Mouse (Mus musculus): ENCODE results near the gene Zfp219. TPM values are rescaled to one million over a fixed set of nuclear protein-coding genes. Genes with fewer than 3 reads are reported as not detected.

Gene Zfp219
- polyA plus RNA-seq, 1 experiment from 2014 or later: 101 TPM

- ATAC-seq (ENCODE audit: low FRiP score): no peak
- H3K27me3 ChIP-seq: no peaks in the 10 kb centered on the region
- no peak overlapping the region for H3K4me2 ChIP-seq
- H3K27ac ChIP-seq: no peak overlapping the region
- H3K36me3 ChIP-seq (replicated peaks): no peaks in the 10 kb centered on the region
- 91% methylated on average over 4 of the region's 4 CpGs for WGBS
- H3K9ac ChIP-seq: no peak overlapping the region
- no peak overlapping the region for H3K4me3 ChIP-seq (replicated peaks)
- no peaks in the 10 kb centered on the region for H3K9me3 ChIP-seq
- peaks cover 21% of the 10 kb centered on the region for H3K4me1 ChIP-seq
Observed at GRCm38 (mm10) chr14:52026342-52026741, 5.8 kb upstream of the Zfp219 start.

GRCm38 (mm10) chr14:52024133-52024532 lies 3.6 kb upstream of the Zfp219 start:
- no peak for ATAC-seq (ENCODE audit: low FRiP score)
- H3K4me3 ChIP-seq (replicated peaks): no peak overlapping the region
- H3K9me3 ChIP-seq: no peaks in the 10 kb centered on the region
- H3K4me1 ChIP-seq: peaks cover 31% of the 10 kb centered on the region
- H3K27ac ChIP-seq: no peak overlapping the region
- no peaks in the 10 kb centered on the region for H3K36me3 ChIP-seq (replicated peaks)
- no peak overlapping the region for H3K4me2 ChIP-seq
- WGBS: 89% methylated on average over 2 of the region's 2 CpGs
- H3K9ac ChIP-seq: no peak overlapping the region
- no peaks in the 10 kb centered on the region for H3K27me3 ChIP-seq

GRCm38 (mm10) chr14:52022709-52023459 lies 2.4 kb upstream of the Zfp219 start:
- 3% methylated on average over 23 of the region's 23 CpGs for WGBS
- Histone ChIP-seq H3K9me3 (no peaks in the 10 kb centered on the region), H3K9ac (peak overlapping the region; percentile 5), H3K4me1 (peaks cover 43% of the 10 kb centered on the region), H3K4me2 (peak overlapping the region; percentile 47), H3K4me3 (replicated peaks) (peak overlapping the region; percentile 17), H3K27me3 (no peaks in the 10 kb centered on the region), H3K36me3 (replicated peaks) (no peaks in the 10 kb centered on the region), H3K27ac (peak overlapping the region; percentile 72)
- ATAC-seq (ENCODE audit: low FRiP score): no peak

- peak overlapping the region; percentile 72; the same call in 1 of the 2 replicates for H3K27ac ChIP-seq
- 67% methylated on average over 3 of the region's 3 CpGs for WGBS
- peak overlapping the region; percentile 17; the same call in 1 of the 2 replicates for H3K4me3 ChIP-seq (replicated peaks)
Observed at GRCm38 (mm10) chr14:52022244-52022708, 1.7 kb upstream of the Zfp219 start.

GRCm38 (mm10) chr14:52021568-52022212 lies 1.2 kb upstream of the Zfp219 start:
- H3K4me2 ChIP-seq: no peak overlapping the region
- no peaks in the 10 kb centered on the region for H3K36me3 ChIP-seq (replicated peaks)
- no peak overlapping the region for H3K9ac ChIP-seq
- ATAC-seq (ENCODE audit: low FRiP score): no peak
- H3K4me3 ChIP-seq (replicated peaks): no peak overlapping the region
- peaks cover 53% of the 10 kb centered on the region for H3K4me1 ChIP-seq
- H3K27ac ChIP-seq: 0 out of 2 replicates have a peak overlapping the region, but pooled peaks have one; percentile 99
- 93% methylated on average over 8 of the region's 8 CpGs for WGBS
- no peaks in the 10 kb centered on the region for H3K9me3 ChIP-seq
- no peaks in the 10 kb centered on the region for H3K27me3 ChIP-seq

More at GRCm38 (mm10) chr14:52022244-52022708, 1.7 kb upstream of the Zfp219 start:
- H3K4me1 ChIP-seq: peaks cover 48% of the 10 kb centered on the region
- no peaks in the 10 kb centered on the region for H3K9me3 ChIP-seq
- H3K36me3 ChIP-seq (replicated peaks): no peaks in the 10 kb centered on the region
- peak overlapping the region; percentile 47; the same call in 1 of the 2 replicates for H3K4me2 ChIP-seq
- ATAC-seq (ENCODE audit: low FRiP score): no peak
- H3K9ac ChIP-seq: 0 out of 2 replicates have a peak overlapping the region, but pooled peaks have one; percentile 13
- no peaks in the 10 kb centered on the region for H3K27me3 ChIP-seq

- Histone ChIP-seq H3K27ac (peak overlapping the region; percentile 99; the same call in 1 of the 2 replicates), H3K36me3 (replicated peaks) (no peaks in the 10 kb centered on the region), H3K9ac (no peak overlapping the region), H3K27me3 (no peaks in the 10 kb centered on the region), H3K4me3 (replicated peaks) (peak overlapping the region; percentile 58; the same call in 1 of the 2 replicates), H3K4me2 (peak overlapping the region; percentile 72), H3K9me3 (no peaks in the 10 kb centered on the region), H3K4me1 (peaks cover 58% of the 10 kb centered on the region)
- no peak for ATAC-seq (ENCODE audit: low FRiP score)
- WGBS: 67% methylated on average over 4 of the region's 4 CpGs
Observed at GRCm38 (mm10) chr14:52021138-52021529, 601 bp upstream of the Zfp219 start.

GRCm38 (mm10) chr14:52019590-52020340 lies 768 bp downstream of the Zfp219 start:
- H3K27ac ChIP-seq: peak overlapping the region; percentile 99
- H3K9me3 ChIP-seq: no peaks in the 10 kb centered on the region
- under 1% methylated on average over 67 of the region's 74 CpGs for WGBS
- ATAC-seq (ENCODE audit: low FRiP score): peak; percentile 92
- H3K9ac ChIP-seq: peak overlapping the region; percentile 88
- H3K4me3 ChIP-seq (replicated peaks): peak overlapping the region; percentile 58
- peak overlapping the region; percentile 72 for H3K4me2 ChIP-seq
- no peaks in the 10 kb centered on the region for H3K36me3 ChIP-seq (replicated peaks)
- peaks cover 70% of the 10 kb centered on the region for H3K4me1 ChIP-seq
- H3K27me3 ChIP-seq: no peaks in the 10 kb centered on the region

- H3K4me2 ChIP-seq: peak overlapping the region; percentile 72
- 38% methylated on average over 12 of the region's 12 CpGs for WGBS
- H3K36me3 ChIP-seq (replicated peaks): no peaks in the 10 kb centered on the region
- H3K27ac ChIP-seq: peak overlapping the region; percentile 99
- H3K4me1 ChIP-seq: peaks cover 70% of the 10 kb centered on the region
- no peaks in the 10 kb centered on the region for H3K27me3 ChIP-seq
- no peaks in the 10 kb centered on the region for H3K9me3 ChIP-seq
- no peak; the same call in 1 of the 2 replicates for ATAC-seq (ENCODE audit: low FRiP score)
- H3K9ac ChIP-seq: peak overlapping the region; percentile 88
- peak overlapping the region; percentile 58 for H3K4me3 ChIP-seq (replicated peaks)
Observed at GRCm38 (mm10) chr14:52019051-52019589, 1.4 kb downstream of the Zfp219 start.

GRCm38 (mm10) chr14:52018248-52019050 lies 2.1 kb downstream of the Zfp219 start:
- no peaks in the 10 kb centered on the region for H3K27me3 ChIP-seq
- H3K4me1 ChIP-seq: peaks cover 67% of the 10 kb centered on the region
- no peaks in the 10 kb centered on the region for H3K9me3 ChIP-seq
- no peaks in the 10 kb centered on the region for H3K36me3 ChIP-seq (replicated peaks)
- ATAC-seq (ENCODE audit: low FRiP score): no peak
- peak overlapping the region; percentile 99 for H3K27ac ChIP-seq
- 84% methylated on average over 14 of the region's 15 CpGs for WGBS
- peak overlapping the region; percentile 88 for H3K9ac ChIP-seq
- peak overlapping the region; percentile 58 for H3K4me3 ChIP-seq (replicated peaks)
- peak overlapping the region; percentile 72 for H3K4me2 ChIP-seq

GRCm38 (mm10) chr14:52017662-52018061 lies 2.9 kb downstream of the Zfp219 start:
- H3K4me3 ChIP-seq (replicated peaks): no peak overlapping the region
- WGBS: 82% methylated on average over 4 of the region's 4 CpGs
- H3K9ac ChIP-seq: no peak overlapping the region
- no peaks in the 10 kb centered on the region for H3K9me3 ChIP-seq
- no peak for ATAC-seq (ENCODE audit: low FRiP score)
- no peaks in the 10 kb centered on the region for H3K36me3 ChIP-seq (replicated peaks)
- H3K27me3 ChIP-seq: no peaks in the 10 kb centered on the region
- H3K4me2 ChIP-seq: no peak overlapping the region
- no peak overlapping the region for H3K27ac ChIP-seq
- peaks cover 66% of the 10 kb centered on the region for H3K4me1 ChIP-seq
